Mouse (Mus musculus) C2C12 (cell line): ENCODE results near the gene Ly6g5c. TPM values are rescaled to one million over a fixed set of nuclear protein-coding genes. Genes with fewer than 3 reads are reported as not detected.
A peak's percentile ranks its signal among the peaks of the same experiment; 100 is the strongest.

Experiments
- H3K27me3 ChIP-seq: one replicate; pipeline ENCODE4 v1.6.1; 2011; ENCODE audit not compliant: control insufficient read depth, insufficient read depth, insufficient read length
- H3K36me3 ChIP-seq: one replicate; pipeline ENCODE4 v1.6.1; 2011; ENCODE audit not compliant: control insufficient read depth, insufficient read depth
- H3K4me3 ChIP-seq: one replicate; pipeline ENCODE4 v1.5.1; 2011; ENCODE audit warnings: mild to moderate bottlenecking, control low read depth; ENCODE audit not compliant: poor library complexity, insufficient read depth, severe bottlenecking
- H3K79me2 ChIP-seq: one replicate; pipeline ENCODE4 v1.6.1; 2011; ENCODE audit not compliant: control insufficient read depth, insufficient read depth
- H3K79me3 ChIP-seq: one replicate; pipeline ENCODE4 v1.6.1; 2011; ENCODE audit warnings: low read depth, control low read depth
- H3ac ChIP-seq: one replicate; pipeline ENCODE3; 2011; ENCODE audit warnings: low read depth; ENCODE audit not compliant: control insufficient read depth, insufficient read length
- CEBPB ChIP-seq: IDR thresholded peaks from one replicate; pipeline ENCODE4 v1.6.1; 2011; ENCODE audit warnings: low read depth, mild to moderate bottlenecking, control low read depth, moderate library complexity
- CTCF ChIP-seq: IDR thresholded peaks from one replicate; pipeline ENCODE4 v1.5.1; 2011; ENCODE audit not compliant: control insufficient read depth, insufficient read depth, insufficient read length
- FOSL1 ChIP-seq: IDR thresholded peaks from one replicate; pipeline ENCODE4 v1.8.0; 2011; ENCODE audit warnings: mild to moderate bottlenecking, low read length; ENCODE audit not compliant: poor library complexity, insufficient read depth, severe bottlenecking
- MAX ChIP-seq: IDR thresholded peaks from one replicate; pipeline ENCODE4 v1.6.1; 2011; ENCODE audit warnings: mild to moderate bottlenecking, control low read depth
- MYOD1 ChIP-seq: IDR thresholded peaks from one replicate; pipeline ENCODE4 v1.6.1; 2011; ENCODE audit warnings: low read depth; ENCODE audit not compliant: control insufficient read depth, insufficient read length
- MYOG ChIP-seq: IDR thresholded peaks from one replicate; pipeline ENCODE4 v1.6.1; 2011; ENCODE audit not compliant: control insufficient read depth, insufficient read length; ENCODE audit errors: extremely low read depth
- USF1 ChIP-seq: IDR thresholded peaks from one replicate; pipeline ENCODE4 v1.6.1; 2011; ENCODE audit warnings: low read depth, mild to moderate bottlenecking, control low read depth, moderate library complexity
- polyA plus RNA-seq: library from polyadenylated mRNA; unstranded; fragments of >200 nt; fragmentation: generic; extraction: Trizol; gene quantifications from one replicate; pipeline ENCODE4 v1.2.1, GENCODE M21; 2012; ENCODE audit warnings: missing spikeins

Gene Ly6g5c
- polyA plus RNA-seq, 1 experiment = not detected

- Histone ChIP-seq H3ac (no peak within 1 kb of the TSS), H3K36me3 (peaks cover 5% of the 10 kb centered on the region), H3K27me3 (no peaks in the 10 kb centered on the region), H3K79me3 (peaks cover 27% of the 10 kb centered on the region), H3K4me3 (no peak within 1 kb of the TSS), H3K79me2 (peaks cover 40% of the 10 kb centered on the region)
- no peak for TF ChIP-seq MYOD1
- TF ChIP-seq FOSL1 = no peak
- TF ChIP-seq USF1 = no peak
Measured at GRCm38 (mm10) chr17:35131500-35132173, 23.6 kb downstream of the Ly6g5c start, which contains the start of gene Apom. Gene Apom, minus strand, starts transcription at chr17:35132050.

DNA sequence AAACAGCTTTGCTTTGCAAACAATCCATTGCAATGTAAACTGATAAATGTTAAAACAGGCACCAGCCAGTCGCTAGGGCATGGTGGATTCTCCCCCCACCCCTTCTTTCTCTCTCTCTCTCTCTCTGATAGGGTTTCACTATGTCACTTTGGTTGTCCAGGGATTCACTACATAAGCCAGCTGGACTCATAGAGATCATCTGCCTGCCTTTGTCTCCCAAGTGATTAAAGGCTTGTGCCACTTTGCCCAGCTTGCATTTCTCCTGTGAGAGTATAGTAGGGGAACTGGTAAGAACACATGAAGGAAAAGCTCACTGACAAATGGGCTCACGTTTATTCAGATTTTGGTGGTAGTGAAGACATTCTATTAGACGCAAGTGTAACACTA, 24.1 kb downstream of the Ly6g5c start:
- Histone ChIP-seq H3K79me2 (peaks cover 40% of the 10 kb centered on the region), H3K79me3 (peaks cover 27% of the 10 kb centered on the region), H3ac (no peak overlapping the region), H3K4me3 (no peak overlapping the region), H3K27me3 (no peaks in the 10 kb centered on the region), H3K36me3 (peaks cover 5% of the 10 kb centered on the region)
- no peak for TF ChIP-seq MAX
- no peak for TF ChIP-seq CTCF
- TF ChIP-seq FOSL1 = no peak
- TF ChIP-seq CEBPB = no peak
- no peak for TF ChIP-seq USF1
- TF ChIP-seq MYOG = no peak
- no peak for TF ChIP-seq MYOD1

DNA sequence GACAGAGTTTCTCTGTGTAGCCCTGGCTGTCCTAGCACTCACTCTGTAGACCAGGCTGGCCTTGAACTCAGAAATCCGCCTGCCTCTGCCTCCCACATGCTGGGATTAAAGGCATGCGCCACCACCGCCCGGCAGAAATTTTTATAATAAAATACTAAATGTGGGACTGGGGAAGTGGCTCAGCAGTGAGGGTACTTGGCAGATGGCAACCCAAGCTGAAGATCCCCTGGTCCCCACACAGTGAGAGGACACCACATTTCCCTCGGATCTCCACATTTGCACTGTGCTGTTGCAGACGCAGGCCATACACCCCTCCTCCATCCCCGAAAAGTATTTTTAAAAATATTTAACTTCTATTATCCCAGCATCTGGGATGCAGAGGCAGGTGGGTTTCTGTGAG, 25.4 kb downstream of the Ly6g5c start:
- Histone ChIP-seq H3K79me2 (peaks cover 40% of the 10 kb centered on the region), H3K4me3 (no peak overlapping the region), H3K79me3 (peaks cover 30% of the 10 kb centered on the region), H3ac (no peak overlapping the region), H3K36me3 (peaks cover under 1% of the 10 kb centered on the region), H3K27me3 (no peaks in the 10 kb centered on the region)
- no peak for TF ChIP-seq FOSL1

DNA sequence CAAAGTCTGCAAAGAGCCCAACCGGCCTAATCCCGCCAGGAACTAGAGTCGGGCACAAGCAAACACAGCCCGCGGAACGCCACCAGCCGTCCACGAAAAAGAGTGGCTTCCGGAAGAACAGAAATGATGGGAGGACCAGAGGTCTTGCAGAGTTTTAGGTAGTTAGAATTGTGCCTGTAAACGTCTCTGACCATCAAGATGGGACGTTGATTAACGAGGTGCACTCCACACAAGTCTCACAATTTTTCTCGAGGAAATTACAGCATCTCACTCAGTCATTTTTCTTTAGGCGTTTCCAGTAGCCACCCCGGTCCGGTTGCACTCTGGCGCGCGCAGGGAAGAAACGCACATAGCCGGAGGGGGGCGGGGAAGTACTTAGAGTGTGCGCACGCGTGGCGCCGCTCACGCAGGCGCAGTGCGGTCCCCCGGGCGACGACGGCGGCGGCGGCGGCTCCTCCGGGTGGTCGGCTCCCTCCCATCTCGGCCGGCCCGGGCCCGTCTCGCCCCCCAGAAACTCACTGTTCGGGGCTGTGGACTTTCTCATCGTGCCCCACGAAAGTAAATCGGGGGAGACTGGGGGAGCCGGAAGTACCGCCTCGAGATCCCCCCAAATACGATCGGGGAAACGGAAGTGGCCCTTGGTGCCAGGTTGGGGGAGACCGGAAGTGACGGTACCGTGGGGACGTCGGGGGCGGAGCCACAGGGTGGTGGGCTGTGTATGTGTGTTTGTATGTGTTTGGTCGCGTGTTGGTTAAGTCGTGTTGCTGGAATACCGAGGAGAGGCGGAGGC, 26.9 kb downstream of the Ly6g5c start, which contains the start of gene Bag6:
Gene Bag6, plus strand, starts transcription at position 378 of the 790 bp plus-strand sequence.
- peak within 1 kb of the TSS; percentile 81 for H3K4me3 ChIP-seq
- H3K79me2 ChIP-seq = peaks cover 47% of the 10 kb centered on the region
- H3ac ChIP-seq = peak within 1 kb of the TSS; percentile 70
- no peaks in the 10 kb centered on the region for H3K27me3 ChIP-seq
- peaks cover 43% of the 10 kb centered on the region for H3K79me3 ChIP-seq
- H3K36me3 ChIP-seq = peaks cover 15% of the 10 kb centered on the region
- TF ChIP-seq USF1 = no peak
- no peak for TF ChIP-seq FOSL1
- TF ChIP-seq MAX = peak; percentile 99
- TF ChIP-seq CEBPB = no peak
- TF ChIP-seq MYOD1 = no peak
- no peak for TF ChIP-seq MYOG
- no peak for TF ChIP-seq CTCF

GRCm38 (mm10) chr17:35135591-35136320, 27.7 kb downstream of the Ly6g5c start:
- Histone ChIP-seq H3K27me3 (no peaks in the 10 kb centered on the region), H3ac (peak overlapping the region; percentile 67), H3K79me3 (peaks cover 44% of the 10 kb centered on the region), H3K79me2 (peaks cover 55% of the 10 kb centered on the region), H3K36me3 (peaks cover 22% of the 10 kb centered on the region), H3K4me3 (peak overlapping the region; percentile 81)
- TF ChIP-seq USF1 (no peak), MYOG (no peak), CEBPB (no peak), FOSL1 (no peak), MAX (no peak), MYOD1 (no peak), CTCF (no peak)

- Histone ChIP-seq H3K36me3 (peaks cover 57% of the 10 kb centered on the region), H3K79me3 (peaks cover 46% of the 10 kb centered on the region), H3ac (no peak overlapping the region), H3K27me3 (no peaks in the 10 kb centered on the region), H3K4me3 (no peak overlapping the region), H3K79me2 (peaks cover 56% of the 10 kb centered on the region)
- TF ChIP-seq USF1 (no peak), CTCF (no peak), FOSL1 (no peak), MAX (no peak), MYOG (no peak), MYOD1 (no peak), CEBPB (no peak)
Measured at GRCm38 (mm10) chr17:35139269-35139668, 31.2 kb downstream of the Ly6g5c start.
